Mouse (Mus musculus) stomach, embryonic 14.5 days (tissue): ENCODE measurements at regions not wholly inside any gene's neighbourhood (a gene's known extent, or its start where the extent isn't known, plus 50 kb on each side); places are given as distances from the start of the nearest gene placed in this dataset.

Experiments
- ATAC-seq: fragments of 200-750 bp; cut with Nextera tagmentation; 2 replicates; pipeline ENCODE4 v1.8.0; 2017; ENCODE audit warnings: low read depth, moderate TSS enrichment; ENCODE audit not compliant: insufficient number of reproducible peaks, insufficient read depth, low FRiP score
- H3K27ac ChIP-seq: fragments of 300-500 bp; sonication (generic); 2 replicates; pipeline ENCODE4 v1.5.1; 2014; ENCODE audit warnings: mild to moderate bottlenecking, low read length, moderate library complexity, mixed read lengths
- H3K27me3 ChIP-seq: fragments of 300-500 bp; sonication (generic); 2 replicates; pipeline ENCODE4 v1.6.1; 2014; ENCODE audit warnings: low read length, control low read depth, mixed read lengths; ENCODE audit not compliant: control insufficient read depth, insufficient read depth
- H3K36me3 ChIP-seq: fragments of 300-500 bp; sonication (generic); 2 replicates; pipeline ENCODE4 v1.6.1; 2014; ENCODE audit warnings: mild to moderate bottlenecking, control low read depth, low read length, moderate library complexity, mixed read lengths; ENCODE audit not compliant: control insufficient read depth, insufficient read depth
- H3K4me1 ChIP-seq: fragments of 300-500 bp; sonication (generic); 2 replicates; pipeline ENCODE4 v1.6.1; 2014; ENCODE audit warnings: low read length, control low read depth, mixed read lengths; ENCODE audit not compliant: control insufficient read depth, insufficient read depth
- H3K4me2 ChIP-seq: fragments of 300-500 bp; sonication (generic); replicated peaks from 2 replicates; pipeline ENCODE4 v1.6.1; 2014; ENCODE audit warnings: low read depth, low read length, control low read depth
- H3K4me3 ChIP-seq: fragments of 300-500 bp; sonication (generic); 2 replicates; pipeline ENCODE4 v1.5.1; 2014; ENCODE audit warnings: low read depth, low read length, control low read depth
- H3K9ac ChIP-seq: fragments of 300-500 bp; sonication (generic); replicated peaks from 2 replicates; pipeline ENCODE4 v1.6.1; 2014; ENCODE audit warnings: low read depth, mild to moderate bottlenecking, control low read depth, low read length, moderate library complexity, mixed read lengths
- H3K9me3 ChIP-seq: fragments of 300-500 bp; sonication (generic); 2 replicates; pipeline ENCODE4 v1.6.1; 2016; ENCODE audit warnings: low read depth, low read length, control low read depth; ENCODE audit not compliant: control insufficient read depth
- WGBS: fragments of 180-500 bp; shearing (Covaris S2); extraction: QIAGEN DNeasy Blood & Tissue Kit; methylation state at CpG from one replicate; pipeline ENCODE4 v1.1.7; 2014; 5-methylcytosine and 5-hydroxymethylcytosine counted together

DNA sequence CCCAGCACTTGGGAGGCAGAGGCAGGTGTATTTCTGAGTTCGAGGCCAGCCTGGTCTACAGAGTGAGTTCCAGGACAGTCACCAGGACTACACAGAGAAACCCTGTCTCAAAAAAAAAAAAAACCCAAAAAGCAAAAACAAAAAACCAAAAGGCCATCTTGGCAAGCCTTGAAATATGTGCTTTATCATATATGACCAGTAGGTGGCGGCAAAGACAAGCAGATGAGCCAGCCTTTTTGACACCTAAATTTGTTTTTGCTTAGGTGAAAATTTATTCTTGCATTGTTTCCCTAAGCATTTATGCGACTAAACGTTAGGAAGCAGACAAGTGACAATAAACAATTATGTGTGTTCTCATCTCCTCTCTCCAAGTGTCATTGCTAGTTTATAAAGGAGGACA lies 57.9 kb upstream of the Larp1 start:
- H3K36me3 ChIP-seq = no peaks in the 10 kb centered on the region
- no peak overlapping the region for H3K9ac ChIP-seq
- no peak for ATAC-seq
- under 1% methylated on average over 4 of the region's 4 CpGs for WGBS
- H3K4me2 ChIP-seq = no peak overlapping the region
- no peaks in the 10 kb centered on the region for H3K9me3 ChIP-seq
- no peak overlapping the region for H3K4me3 ChIP-seq
- H3K27ac ChIP-seq = no peak overlapping the region
- H3K4me1 ChIP-seq = 0 out of 2 replicates have a peak, but pooled peaks cover 3% of the 10 kb centered on the region
- H3K27me3 ChIP-seq = no peaks in the 10 kb centered on the region

DNA sequence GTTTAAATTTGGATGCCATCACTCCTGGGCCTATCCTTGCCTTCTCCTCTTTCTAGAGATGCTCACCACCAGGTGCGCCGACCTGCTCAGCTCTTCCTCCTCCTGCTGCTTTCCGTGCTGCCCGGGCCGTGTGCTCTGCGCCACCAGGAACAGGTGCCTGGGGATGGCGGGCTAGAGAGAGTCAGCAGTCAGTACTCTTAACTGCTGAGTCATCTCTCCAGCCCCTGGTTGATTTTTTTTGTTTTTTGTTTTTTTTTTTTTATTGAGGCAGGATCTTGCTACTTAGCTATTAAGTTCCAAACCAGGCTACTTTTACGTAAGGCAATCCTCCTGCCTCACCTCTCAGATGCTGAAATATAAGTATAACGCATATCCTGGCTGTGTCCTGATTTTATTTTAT lies 59.8 kb upstream of the Larp1 start:
- Histone ChIP-seq H3K27me3 (no peaks in the 10 kb centered on the region), H3K4me3 (no peak overlapping the region), H3K4me2 (no peak overlapping the region), H3K9ac (no peak overlapping the region), H3K27ac (no peak overlapping the region), H3K4me1 (no peaks in the 10 kb centered on the region), H3K9me3 (no peaks in the 10 kb centered on the region), H3K36me3 (no peaks in the 10 kb centered on the region)
- no peak for ATAC-seq
- 64% methylated on average over 9 of the region's 9 CpGs for WGBS

DNA sequence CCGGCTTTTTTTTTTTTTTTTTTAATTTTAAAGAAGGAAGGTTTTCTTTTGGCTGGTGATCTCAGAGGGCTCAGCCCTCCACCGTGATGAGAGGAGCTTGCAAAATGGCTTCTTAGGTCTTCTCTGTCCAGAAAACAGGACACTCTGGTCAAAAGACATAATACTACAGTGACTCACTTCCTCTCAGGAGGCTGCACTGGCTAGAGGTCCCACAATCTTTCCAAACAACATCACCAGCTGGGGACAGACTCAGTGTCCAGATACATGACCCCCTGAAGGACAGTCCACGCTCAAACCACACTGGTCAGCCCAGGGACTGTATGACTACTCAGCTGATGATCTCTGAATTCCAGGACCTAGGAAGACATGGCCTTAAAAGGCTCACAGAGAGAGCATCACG lies 61.5 kb upstream of the Larp1 start:
- Histone ChIP-seq H3K27ac (no peak overlapping the region), H3K4me1 (no peaks in the 10 kb centered on the region), H3K9ac (no peak overlapping the region), H3K36me3 (no peaks in the 10 kb centered on the region), H3K4me2 (no peak overlapping the region), H3K27me3 (no peaks in the 10 kb centered on the region), H3K9me3 (no peaks in the 10 kb centered on the region), H3K4me3 (no peak overlapping the region)
- WGBS = 90% methylated on average over 3 of the region's 4 CpGs
- no peak for ATAC-seq

DNA sequence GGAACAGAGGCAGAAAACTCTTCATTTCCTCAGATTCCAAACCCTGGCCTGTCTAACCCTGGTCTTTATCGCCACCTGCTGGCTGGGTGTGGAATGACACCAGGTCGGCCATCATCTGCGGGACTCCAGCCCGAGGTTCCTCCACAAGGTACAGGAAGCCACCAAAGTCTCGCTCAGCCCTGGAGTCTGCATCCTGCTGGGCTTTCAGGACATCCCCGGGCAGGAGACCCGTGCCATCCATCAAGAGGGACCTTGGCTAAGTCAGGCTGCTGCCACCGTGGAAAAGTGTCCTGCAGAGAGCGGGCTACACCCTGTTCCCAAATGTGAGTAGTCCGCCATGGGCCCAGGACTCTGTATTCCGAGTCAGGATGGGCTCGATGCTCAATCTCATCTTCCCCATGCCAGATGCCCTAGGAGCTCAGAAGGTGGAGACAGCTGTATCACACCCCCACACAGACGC lies 74.4 kb upstream of the Larp1 start:
- Histone ChIP-seq H3K27me3 (no peaks in the 10 kb centered on the region), H3K4me3 (peak overlapping the region; percentile 17; the same call in 1 of the 2 replicates), H3K4me2 (peak overlapping the region; percentile 43), H3K9ac (0 out of 2 replicates have a peak overlapping the region, but pooled peaks have one; percentile 21), H3K9me3 (no peaks in the 10 kb centered on the region), H3K36me3 (no peaks in the 10 kb centered on the region), H3K4me1 (peaks cover 8% of the 10 kb centered on the region; the same call in 1 of the 2 replicates), H3K27ac (no peak overlapping the region)
- peak; percentile 65 for ATAC-seq
- 8% methylated on average over 13 of the region's 13 CpGs for WGBS

DNA sequence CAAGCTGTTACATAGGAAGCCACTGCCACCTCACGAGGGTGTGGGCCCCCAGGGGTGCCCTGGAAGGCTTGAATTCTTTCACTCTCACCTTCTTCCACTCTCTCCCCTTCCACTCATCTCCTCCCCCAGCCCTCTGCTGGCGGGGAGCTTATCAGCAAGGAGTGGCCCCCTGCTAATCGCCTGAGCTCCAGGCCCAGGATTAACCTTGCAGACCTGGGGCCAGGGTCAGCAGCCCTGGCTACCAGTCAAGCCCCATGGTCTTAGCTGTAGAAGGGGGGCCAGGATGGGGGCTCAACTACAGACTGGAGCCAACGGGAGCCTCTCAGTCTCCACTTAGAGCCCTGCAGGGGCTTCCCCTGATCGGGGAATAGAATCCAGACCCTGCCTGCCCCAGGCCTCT lies 75.8 kb upstream of the Larp1 start:
- Histone ChIP-seq H3K9me3 (no peaks in the 10 kb centered on the region), H3K4me1 (peaks cover 12% of the 10 kb centered on the region; the same call in 1 of the 2 replicates), H3K4me3 (no peak overlapping the region), H3K27ac (no peak overlapping the region), H3K27me3 (no peaks in the 10 kb centered on the region), H3K9ac (no peak overlapping the region), H3K4me2 (no peak overlapping the region), H3K36me3 (no peaks in the 10 kb centered on the region)
- ATAC-seq = no peak
- WGBS = 26% methylated on average over 5 of the region's 5 CpGs

DNA sequence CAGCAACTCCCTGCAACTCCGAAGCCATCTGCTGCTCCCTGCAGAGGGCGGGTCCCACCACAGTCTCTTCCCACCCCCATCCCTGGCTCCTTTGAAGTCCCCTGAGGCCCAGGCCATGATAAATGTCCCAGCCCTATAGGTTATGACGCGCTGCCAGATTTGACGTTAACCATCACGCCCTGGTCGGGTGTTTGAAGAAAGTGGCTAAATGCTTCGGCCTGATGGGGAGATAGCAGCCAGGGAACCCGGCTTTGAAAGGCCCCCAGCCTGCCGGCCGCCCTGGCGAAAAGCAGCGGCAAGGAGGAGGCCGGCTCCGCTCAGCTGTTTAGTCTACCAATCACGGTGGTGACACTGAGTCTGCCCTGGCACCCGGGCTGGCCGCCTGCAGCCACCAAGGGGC lies 79.4 kb upstream of the Larp1 start:
- peak overlapping the region; percentile 7 for H3K4me2 ChIP-seq

DNA sequence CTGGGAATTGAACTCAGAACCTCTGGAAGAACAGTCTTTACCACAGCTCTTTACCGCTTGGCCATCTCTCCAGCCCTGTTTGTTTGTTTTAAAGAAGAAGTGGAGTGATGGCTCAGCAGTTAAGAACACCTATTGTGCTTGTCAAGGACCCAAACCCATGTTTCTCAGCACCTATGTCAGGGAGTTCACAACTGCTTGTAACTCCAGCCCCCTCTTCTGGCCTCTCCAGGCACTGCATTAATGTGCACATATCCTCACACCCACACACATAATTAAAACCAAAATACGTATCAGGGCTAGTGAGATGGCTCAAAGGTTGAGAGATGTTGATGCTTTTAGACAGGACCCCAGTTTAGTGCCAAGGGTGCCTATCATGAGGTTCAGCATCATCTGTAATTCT lies 87.6 kb upstream of the Hand1 start:
- H3K9ac ChIP-seq = no peak overlapping the region
- peaks cover 7% of the 10 kb centered on the region; the same call in 1 of the 2 replicates for H3K4me1 ChIP-seq
- H3K27me3 ChIP-seq = no peaks in the 10 kb centered on the region
- no peak overlapping the region for H3K4me2 ChIP-seq
- H3K4me3 ChIP-seq = no peak overlapping the region
- no peaks in the 10 kb centered on the region for H3K9me3 ChIP-seq
- WGBS = 80% methylated on average over 2 of the region's 2 CpGs
- no peaks in the 10 kb centered on the region for H3K36me3 ChIP-seq
- no peak overlapping the region for H3K27ac ChIP-seq
- no peak for ATAC-seq

More for the DNA sequence above, 79.4 kb upstream of the Larp1 start:
- H3K27me3 ChIP-seq = no peaks in the 10 kb centered on the region
- H3K4me3 ChIP-seq = no peak overlapping the region
- H3K4me1 ChIP-seq = peaks cover 10% of the 10 kb centered on the region; the same call in 1 of the 2 replicates
- peak; percentile 40; the same call in 1 of the 2 replicates for ATAC-seq
- WGBS = 2% methylated on average over 18 of the region's 18 CpGs
- H3K27ac ChIP-seq = no peak overlapping the region
- H3K36me3 ChIP-seq = no peaks in the 10 kb centered on the region
- H3K9ac ChIP-seq = 0 out of 2 replicates have a peak overlapping the region, but pooled peaks have one; percentile 21
- no peaks in the 10 kb centered on the region for H3K9me3 ChIP-seq

DNA sequence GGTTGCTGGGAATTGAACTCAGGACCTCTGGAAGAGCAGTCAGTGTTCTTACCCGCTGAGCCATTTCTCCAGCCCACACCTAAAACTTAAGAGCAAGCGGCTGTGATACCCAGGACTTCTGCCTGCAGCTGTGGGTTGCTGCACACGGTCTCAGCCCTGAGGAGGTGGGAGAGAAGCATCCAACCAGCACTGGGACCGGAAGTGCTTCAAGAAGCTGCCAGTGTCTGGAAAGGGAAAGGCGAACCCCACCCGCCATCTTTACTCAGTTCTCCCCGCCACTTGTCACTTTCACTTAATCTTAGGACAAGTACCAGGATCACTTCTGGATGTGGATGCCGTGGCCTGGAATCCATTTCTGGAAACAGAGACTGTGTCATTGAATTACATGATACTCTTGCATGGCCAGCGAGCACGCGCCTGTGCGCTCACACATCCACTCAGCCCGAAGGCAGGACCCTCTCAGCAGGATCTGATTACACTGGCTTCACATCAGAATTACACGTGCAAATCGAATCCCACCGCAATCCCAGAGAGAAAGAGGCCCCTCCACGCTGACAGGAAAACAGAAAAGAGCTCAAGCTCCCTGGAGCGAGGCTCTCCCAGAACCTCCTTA lies 85.9 kb upstream of the Hand1 start:
- H3K9me3 ChIP-seq = no peaks in the 10 kb centered on the region
- no peaks in the 10 kb centered on the region for H3K27me3 ChIP-seq
- 78% methylated on average over 18 of the region's 18 CpGs for WGBS
- H3K4me2 ChIP-seq = no peak overlapping the region
- no peak overlapping the region for H3K27ac ChIP-seq
- peaks cover 7% of the 10 kb centered on the region; the same call in 1 of the 2 replicates for H3K4me1 ChIP-seq
- no peaks in the 10 kb centered on the region for H3K36me3 ChIP-seq
- H3K9ac ChIP-seq = no peak overlapping the region
- no peak overlapping the region for H3K4me3 ChIP-seq
- no peak for ATAC-seq

DNA sequence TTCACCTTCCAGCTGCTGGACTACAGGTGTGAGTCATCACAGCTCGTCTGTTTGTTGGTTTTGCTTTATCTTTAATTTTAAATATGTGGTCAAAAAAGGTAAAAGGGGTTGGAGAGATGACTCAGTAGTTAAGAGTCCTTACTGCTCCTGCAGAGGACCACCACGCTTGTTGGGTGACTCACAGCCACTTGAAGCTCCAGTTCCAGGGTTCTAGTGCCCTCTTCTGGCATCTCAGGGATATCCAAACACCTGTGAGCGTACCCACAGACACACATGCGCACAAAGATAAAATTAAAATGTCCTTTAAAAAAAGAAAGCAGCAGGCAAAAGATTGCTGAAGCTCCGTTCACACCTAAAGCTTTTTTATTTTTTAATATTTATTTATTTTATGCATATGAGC lies 85.4 kb upstream of the Hand1 start:
- Histone ChIP-seq H3K36me3 (no peaks in the 10 kb centered on the region), H3K9me3 (no peaks in the 10 kb centered on the region), H3K4me1 (peaks cover 7% of the 10 kb centered on the region; the same call in 1 of the 2 replicates), H3K4me2 (no peak overlapping the region), H3K27ac (no peak overlapping the region), H3K27me3 (no peaks in the 10 kb centered on the region), H3K4me3 (no peak overlapping the region), H3K9ac (no peak overlapping the region)
- 66% methylated on average over 5 of the region's 5 CpGs for WGBS
- ATAC-seq = no peak
